Mouse (Mus musculus): Measurements from ENCODE around the gene Lrrc27.

- TF ChIP-seq CTCF (IDR thresholded peaks at IDR 0.05; ENCODE audit: control insufficient read depth, insufficient read depth, insufficient replicate concordance, low read depth, low read length): no peak
- no peak for TF ChIP-seq POLR2A (IDR thresholded peaks at IDR 0.05; ENCODE audit: control insufficient read depth, low read depth, low read length)
Measured at GRCm38 (mm10) chr7:139184846-139185245, 27.9 kb upstream of the Lrrc27 start.
